Mouse (Mus musculus) midbrain, embryonic 10.5 days (tissue): ENCODE data around the gene Pfkp. TPM values are rescaled to one million over a fixed set of nuclear protein-coding genes. Genes with fewer than 3 reads are reported as not detected.

Experiments used
- DNase-seq: peaks from one replicate; pipeline ENCODE4 v3.0.0-alpha.2; 2017; ENCODE audit warnings: low spot score
- H3K27ac ChIP-seq: fragments of 300-500 bp; sonication (generic); replicated peaks from 2 replicates; pipeline ENCODE4 v1.5.1; 2016; ENCODE audit warnings: mild to moderate bottlenecking
- H3K27me3 ChIP-seq: fragments of 300-500 bp; sonication (generic); 2 replicates; pipeline ENCODE4 v1.6.1; 2016; ENCODE audit warnings: low read depth, mild to moderate bottlenecking; ENCODE audit not compliant: poor library complexity, severe bottlenecking
- H3K36me3 ChIP-seq: fragments of 300-500 bp; sonication (generic); 2 replicates; pipeline ENCODE4 v1.6.1; 2016; ENCODE audit warnings: mild to moderate bottlenecking, moderate library complexity
- H3K4me1 ChIP-seq: fragments of 300-500 bp; sonication (generic); 2 replicates; pipeline ENCODE4 v1.6.1; 2016
- H3K4me3 ChIP-seq: fragments of 300-500 bp; sonication (generic); 2 replicates; pipeline ENCODE4 v1.5.1; 2016; ENCODE audit warnings: mild to moderate bottlenecking, moderate library complexity
- H3K9me3 ChIP-seq: fragments of 300-500 bp; sonication (generic); replicated peaks from 2 replicates; pipeline ENCODE4 v1.6.1; 2016; ENCODE audit warnings: mild to moderate bottlenecking
- WGBS: fragments of 180-500 bp; shearing (Covaris S2); methylation state at CpG from one replicate; pipeline ENCODE4 v1.1.7; 2016; 5-methylcytosine and 5-hydroxymethylcytosine counted together
- polyA plus RNA-seq: library from polyadenylated mRNA; unstranded; fragments of >200 nt; fragmentation: Nextera tagmentation; extraction: Ambion mirVana; gene quantifications from 2 replicates; pipeline ENCODE4 v1.2.1, GENCODE M21; 2016

Gene Pfkp
- polyA plus RNA-seq, 1 experiment from 2014 or later, result 18.0 TPM

DNA sequence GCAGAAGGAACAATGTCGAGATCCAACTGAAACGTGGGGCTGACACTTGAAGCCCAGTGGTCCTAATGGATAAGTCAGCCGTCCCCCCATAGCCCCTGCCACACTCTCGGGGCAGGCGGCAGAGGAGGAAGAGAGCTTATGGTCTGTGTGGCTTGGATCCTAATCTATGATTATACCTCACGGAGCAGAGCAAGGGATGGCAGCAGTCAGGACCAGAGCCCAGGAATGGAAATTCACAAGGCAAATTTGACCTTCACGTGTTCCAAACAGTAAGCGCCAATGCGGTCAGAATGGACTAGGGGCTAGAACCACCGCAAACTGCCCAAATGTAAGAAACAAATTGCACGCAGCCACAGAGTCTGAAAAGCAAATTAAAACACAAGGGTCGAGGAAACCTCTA, 14.5 kb downstream of the Pfkp start:
- Histone ChIP-seq H3K9me3 (no peaks in the 10 kb centered on the region), H3K36me3 (no peaks in the 10 kb centered on the region), H3K4me1 (peaks cover 13% of the 10 kb centered on the region; the same call in 1 of the 2 replicates), H3K27ac (no peak overlapping the region), H3K27me3 (no peaks in the 10 kb centered on the region), H3K4me3 (no peak overlapping the region)
- WGBS, result 90% methylated on average over 12 of the region's 12 CpGs
- no peak for DNase-seq

DNA sequence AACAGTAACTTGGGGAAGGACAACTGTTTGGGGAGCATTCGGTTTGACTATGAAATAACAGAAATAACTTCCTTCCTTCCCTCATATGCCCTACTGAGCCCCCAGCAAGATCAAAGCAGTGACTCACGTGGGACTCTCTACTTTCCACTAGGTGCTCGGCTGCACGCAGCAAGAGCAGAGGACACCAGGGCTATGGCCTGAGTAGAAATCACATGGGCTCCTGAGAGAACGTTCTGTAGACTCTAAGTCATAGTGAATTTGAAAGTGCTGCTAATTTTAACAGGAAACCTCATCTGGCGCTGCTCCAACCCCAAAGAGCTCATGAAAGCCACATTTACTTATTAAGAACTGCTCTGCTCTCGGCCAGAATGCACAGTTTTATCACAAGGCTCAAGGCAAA, 15.1 kb downstream of the Pfkp start:
- H3K4me3 ChIP-seq, result no peak overlapping the region
- no peak for DNase-seq
- no peak overlapping the region for H3K27ac ChIP-seq
- no peaks in the 10 kb centered on the region for H3K27me3 ChIP-seq
- WGBS, result 82% methylated on average over 7 of the region's 7 CpGs
- H3K4me1 ChIP-seq, result peaks cover 13% of the 10 kb centered on the region; the same call in 1 of the 2 replicates
- no peaks in the 10 kb centered on the region for H3K9me3 ChIP-seq
- no peaks in the 10 kb centered on the region for H3K36me3 ChIP-seq

DNA sequence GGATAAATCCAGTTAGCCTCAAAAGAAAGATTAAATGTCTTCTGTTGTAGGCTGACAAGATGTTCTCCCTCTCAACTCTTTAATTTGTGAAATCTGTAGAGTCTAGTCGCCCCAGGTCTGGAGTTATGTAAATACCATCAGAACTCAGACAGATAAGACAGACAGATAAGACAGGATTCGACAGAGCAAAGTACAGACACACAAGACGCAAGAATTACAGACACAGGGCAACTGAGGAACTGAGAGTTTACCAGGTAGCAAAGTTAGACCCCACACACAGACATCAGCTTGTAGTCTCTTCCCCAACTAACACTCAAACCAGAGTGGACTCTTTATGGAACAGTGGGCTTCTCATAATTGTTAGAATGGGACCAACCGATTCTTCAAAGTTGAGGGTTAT, 15.6 kb downstream of the Pfkp start:
- Histone ChIP-seq H3K27ac (no peak overlapping the region), H3K4me3 (no peak overlapping the region), H3K9me3 (no peaks in the 10 kb centered on the region), H3K4me1 (peaks cover 13% of the 10 kb centered on the region; the same call in 1 of the 2 replicates), H3K36me3 (no peaks in the 10 kb centered on the region), H3K27me3 (no peaks in the 10 kb centered on the region)
- WGBS, result 79% methylated on average over 4 of the region's 4 CpGs
- no peak for DNase-seq

DNA sequence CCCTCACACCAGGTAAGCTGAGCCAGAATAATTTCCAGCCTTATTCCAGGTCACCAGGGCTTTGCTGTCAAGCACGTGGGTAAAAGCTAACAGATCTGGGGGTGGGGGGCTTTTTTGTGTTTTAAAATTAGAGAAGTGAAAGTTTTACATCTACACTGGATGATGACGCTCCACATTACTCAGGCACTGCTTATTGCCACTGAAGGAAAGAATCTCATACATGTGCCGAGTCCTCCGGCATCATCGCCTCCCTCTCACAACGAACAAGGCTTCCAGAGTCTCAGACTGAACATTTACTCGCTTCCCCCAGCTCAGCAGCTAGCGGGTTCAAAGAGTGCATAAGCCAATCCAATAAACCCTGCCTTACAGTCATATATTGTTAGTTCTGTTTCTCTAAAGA, 16.1 kb downstream of the Pfkp start:
- H3K4me3 ChIP-seq, result no peak overlapping the region
- 73% methylated on average over 8 of the region's 8 CpGs for WGBS
- no peaks in the 10 kb centered on the region for H3K27me3 ChIP-seq
- no peaks in the 10 kb centered on the region for H3K36me3 ChIP-seq
- no peaks in the 10 kb centered on the region for H3K9me3 ChIP-seq
- H3K27ac ChIP-seq, result no peak overlapping the region
- DNase-seq, result no peak
- peaks cover 13% of the 10 kb centered on the region; the same call in 1 of the 2 replicates for H3K4me1 ChIP-seq

DNA sequence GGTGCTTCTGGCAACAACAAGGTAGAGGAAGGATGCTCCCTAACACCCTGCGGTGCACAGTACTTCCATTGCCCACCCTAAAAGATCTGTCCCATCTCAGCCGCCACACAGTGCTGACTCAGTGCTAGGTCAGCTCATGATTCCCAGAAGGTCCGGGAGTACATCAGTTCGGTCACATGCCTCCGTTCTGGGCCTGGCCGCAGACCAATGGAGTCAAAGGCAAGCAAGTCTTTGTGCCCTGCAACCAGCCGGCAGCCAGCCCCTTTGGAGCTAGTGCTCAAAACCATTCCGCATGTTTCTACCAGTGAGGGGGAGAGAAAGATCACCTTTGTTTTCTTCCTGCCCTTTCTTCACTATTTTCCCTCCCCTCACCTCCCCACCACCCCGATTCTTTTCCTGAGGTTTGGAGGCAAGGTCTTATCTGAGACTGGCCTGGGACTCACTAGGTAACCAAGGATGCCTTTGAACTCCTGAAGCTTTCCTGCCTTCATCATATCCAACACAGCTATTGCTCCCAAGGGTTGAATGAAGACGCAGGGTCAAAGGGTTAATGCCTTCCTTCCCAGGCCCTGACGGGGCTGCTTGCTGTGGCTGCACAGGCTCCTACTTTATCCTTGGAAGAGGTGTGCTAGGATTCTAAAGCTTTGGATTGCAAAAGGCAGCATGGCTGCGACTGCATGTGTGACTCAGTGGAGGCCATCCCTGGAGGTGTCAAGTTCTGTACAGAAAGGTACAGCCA, 16.6 kb downstream of the Pfkp start:
- Histone ChIP-seq H3K9me3 (no peaks in the 10 kb centered on the region), H3K27me3 (no peaks in the 10 kb centered on the region), H3K36me3 (no peaks in the 10 kb centered on the region), H3K4me3 (no peak overlapping the region), H3K27ac (no peak overlapping the region), H3K4me1 (peaks cover 13% of the 10 kb centered on the region; the same call in 1 of the 2 replicates)
- WGBS, result 77% methylated on average over 12 of the region's 12 CpGs
- DNase-seq, result no peak

DNA sequence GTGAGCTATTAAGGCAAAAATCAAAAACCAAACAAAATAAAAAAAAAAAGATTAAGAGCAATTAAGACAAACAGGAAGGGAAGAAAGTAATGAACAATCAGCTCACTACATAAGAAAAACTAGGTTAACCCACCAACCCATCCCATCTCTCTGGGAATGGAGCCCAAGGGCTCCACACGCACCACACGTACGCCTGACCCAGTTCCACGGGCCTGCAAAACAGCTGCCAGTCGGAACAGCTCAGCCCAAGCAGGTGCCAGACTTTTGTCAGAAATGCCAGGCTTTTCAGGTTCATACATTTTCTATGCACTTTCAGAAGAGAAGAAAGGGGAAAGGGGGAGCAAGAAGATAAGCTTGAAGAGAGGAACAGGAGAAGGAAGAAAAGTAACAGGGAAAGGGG, 17.9 kb downstream of the Pfkp start:
- no peak for DNase-seq
- no peak overlapping the region for H3K27ac ChIP-seq
- no peaks in the 10 kb centered on the region for H3K9me3 ChIP-seq
- H3K36me3 ChIP-seq, result no peaks in the 10 kb centered on the region
- no peaks in the 10 kb centered on the region for H3K27me3 ChIP-seq
- H3K4me3 ChIP-seq, result no peak overlapping the region
- H3K4me1 ChIP-seq, result peaks cover 13% of the 10 kb centered on the region; the same call in 1 of the 2 replicates
- 96% methylated on average over 5 of the region's 5 CpGs for WGBS

DNA sequence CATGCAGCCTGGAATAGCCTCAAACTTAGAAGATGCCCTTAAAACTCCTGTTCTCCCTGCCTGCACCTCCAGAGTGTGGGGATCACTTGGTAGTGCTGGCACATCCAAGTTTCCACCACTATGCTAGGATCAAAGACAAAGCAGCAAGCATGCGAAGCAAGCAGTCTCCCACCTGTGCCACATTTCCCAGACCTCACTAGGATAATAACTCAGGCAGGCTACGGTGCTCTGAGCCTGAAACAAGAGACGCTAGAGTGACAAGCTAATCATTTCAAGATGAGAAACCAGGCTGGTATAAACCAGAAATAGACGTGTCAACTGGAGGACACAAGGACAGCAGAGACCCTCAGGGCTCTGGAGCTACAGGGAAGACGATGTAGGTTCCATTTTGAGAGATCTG, 18.6 kb downstream of the Pfkp start:
- Histone ChIP-seq H3K4me3 (no peak overlapping the region), H3K36me3 (no peaks in the 10 kb centered on the region), H3K27ac (no peak overlapping the region), H3K9me3 (no peaks in the 10 kb centered on the region), H3K27me3 (no peaks in the 10 kb centered on the region), H3K4me1 (peaks cover 10% of the 10 kb centered on the region; the same call in 1 of the 2 replicates)
- no peak for DNase-seq
- WGBS, result 81% methylated on average over 5 of the region's 5 CpGs

DNA sequence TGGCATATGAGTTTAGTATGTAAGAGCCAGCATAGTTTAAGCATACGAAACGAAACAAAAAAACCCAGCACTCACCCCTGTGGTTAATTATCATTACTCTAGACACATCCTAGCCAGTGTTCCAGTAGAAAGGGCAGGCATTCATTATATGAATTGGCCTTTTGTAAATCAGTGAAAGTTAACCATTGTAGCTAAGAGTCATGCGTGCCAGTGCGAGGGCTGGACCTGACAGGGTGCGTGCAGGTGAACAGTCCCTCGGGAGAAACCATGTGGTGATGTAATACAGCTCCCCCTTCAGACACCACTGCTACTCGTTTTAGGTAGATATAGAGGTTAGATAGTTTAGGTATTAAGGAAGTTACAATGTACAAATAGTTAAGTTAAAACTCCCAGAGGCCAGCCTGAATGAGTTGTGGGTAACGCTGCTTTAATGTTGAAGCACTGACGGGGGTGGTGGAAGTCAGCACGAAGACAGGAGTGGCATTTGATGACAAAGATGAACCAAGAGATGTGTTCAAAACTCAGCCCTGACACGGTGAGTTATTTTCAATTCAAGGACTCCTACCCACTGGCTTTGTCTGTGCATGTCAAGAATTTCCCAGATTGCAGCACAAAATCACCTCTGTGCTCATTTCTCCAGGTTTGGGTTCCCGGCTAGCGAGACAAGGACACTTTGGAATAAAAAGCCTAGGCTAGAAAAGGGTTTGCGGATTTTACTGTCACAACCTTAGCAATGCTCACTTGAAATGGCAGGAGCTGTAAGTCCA, 19.4 kb downstream of the Pfkp start:
- Histone ChIP-seq H3K27ac (no peak overlapping the region), H3K4me1 (peaks cover 8% of the 10 kb centered on the region; the same call in 1 of the 2 replicates), H3K9me3 (no peaks in the 10 kb centered on the region), H3K36me3 (no peaks in the 10 kb centered on the region), H3K27me3 (no peaks in the 10 kb centered on the region), H3K4me3 (no peak overlapping the region)
- WGBS, result 89% methylated on average over 14 of the region's 14 CpGs
- DNase-seq, result no peak

DNA sequence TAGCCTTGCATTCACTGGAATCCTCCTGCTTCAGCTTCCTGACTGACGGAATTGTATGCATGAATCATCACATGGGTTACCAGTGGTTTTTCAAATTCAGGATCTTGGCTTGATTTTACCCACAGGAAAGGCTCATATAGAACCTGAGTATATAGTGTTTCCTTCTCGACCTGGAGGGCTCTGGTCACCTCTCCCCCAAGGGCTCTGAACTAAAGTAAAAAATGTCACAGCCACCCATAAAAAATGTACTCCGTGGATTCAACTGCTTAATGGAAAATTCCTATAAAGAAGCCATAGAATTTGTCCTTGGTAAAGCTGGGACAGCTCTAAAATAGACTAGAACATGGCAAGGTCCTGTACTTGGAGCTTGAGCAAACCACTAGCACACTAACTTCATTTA, 20.3 kb downstream of the Pfkp start:
- no peak overlapping the region for H3K4me3 ChIP-seq
- H3K27me3 ChIP-seq, result no peaks in the 10 kb centered on the region
- H3K4me1 ChIP-seq, result peaks cover 8% of the 10 kb centered on the region; the same call in 1 of the 2 replicates
- 88% methylated on average over 3 of the region's 3 CpGs for WGBS
- no peaks in the 10 kb centered on the region for H3K9me3 ChIP-seq
- no peak for DNase-seq
- no peaks in the 10 kb centered on the region for H3K36me3 ChIP-seq
- H3K27ac ChIP-seq, result no peak overlapping the region

DNA sequence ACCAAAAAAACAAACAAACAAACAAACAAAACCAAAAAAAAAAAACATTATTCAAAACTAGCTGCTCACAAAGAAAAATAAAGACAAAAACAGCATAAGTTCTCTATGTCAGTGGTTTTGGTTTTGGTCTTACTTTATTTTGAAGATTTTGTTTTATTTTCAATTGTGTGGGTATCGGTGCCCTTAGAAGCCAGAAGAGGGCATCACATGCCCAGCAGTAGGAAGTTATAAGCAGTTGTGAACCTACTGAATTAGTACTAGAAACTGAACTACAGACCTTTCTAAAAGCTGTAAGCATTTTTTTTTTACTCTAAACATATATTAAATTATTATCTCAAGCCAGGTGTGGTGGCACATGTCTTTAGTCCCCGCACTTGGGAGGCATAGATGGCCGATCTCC, 21.2 kb downstream of the Pfkp start:
- Histone ChIP-seq H3K27ac (no peak overlapping the region), H3K4me3 (no peak overlapping the region), H3K9me3 (no peaks in the 10 kb centered on the region), H3K4me1 (peaks cover 7% of the 10 kb centered on the region; the same call in 1 of the 2 replicates), H3K27me3 (no peaks in the 10 kb centered on the region), H3K36me3 (no peaks in the 10 kb centered on the region)
- 94% methylated on average over 3 of the region's 3 CpGs for WGBS
- no peak for DNase-seq

DNA sequence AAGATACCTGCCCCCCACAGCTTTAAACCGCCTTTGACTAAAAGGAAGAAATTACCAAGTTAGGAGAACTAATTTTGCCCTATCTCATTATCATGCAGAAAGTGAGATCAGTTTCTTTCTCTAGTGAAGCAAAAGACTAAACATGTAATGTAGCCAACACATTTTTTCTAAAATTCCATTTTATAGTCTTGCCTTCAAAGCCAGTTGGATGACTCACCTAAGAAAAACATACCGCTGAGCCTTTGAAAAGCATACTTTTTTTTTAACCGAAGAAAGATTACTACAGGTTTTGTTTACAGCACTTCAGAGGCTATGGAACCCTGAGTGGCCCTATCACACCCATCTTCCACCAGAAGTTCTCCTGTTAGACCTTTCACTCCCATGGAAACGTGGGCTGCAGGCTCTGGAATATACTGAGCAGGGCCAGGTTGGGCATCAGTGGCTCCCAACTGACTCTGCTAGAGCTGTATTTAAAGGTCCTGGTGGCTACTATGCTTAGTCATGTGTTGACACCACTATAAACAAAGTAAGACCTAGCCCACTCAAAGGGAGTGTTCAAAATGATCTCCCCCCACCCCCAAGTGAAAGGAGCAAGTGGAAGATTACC, 22.0 kb downstream of the Pfkp start:
- Histone ChIP-seq H3K9me3 (no peaks in the 10 kb centered on the region; the same call in 1 of the 2 replicates), H3K4me3 (no peak overlapping the region), H3K27me3 (no peaks in the 10 kb centered on the region), H3K4me1 (0 out of 2 replicates have a peak, but pooled peaks cover under 1% of the 10 kb centered on the region), H3K36me3 (no peaks in the 10 kb centered on the region), H3K27ac (no peak overlapping the region)
- WGBS, result 70% methylated on average over 4 of the region's 4 CpGs
- DNase-seq, result no peak

DNA sequence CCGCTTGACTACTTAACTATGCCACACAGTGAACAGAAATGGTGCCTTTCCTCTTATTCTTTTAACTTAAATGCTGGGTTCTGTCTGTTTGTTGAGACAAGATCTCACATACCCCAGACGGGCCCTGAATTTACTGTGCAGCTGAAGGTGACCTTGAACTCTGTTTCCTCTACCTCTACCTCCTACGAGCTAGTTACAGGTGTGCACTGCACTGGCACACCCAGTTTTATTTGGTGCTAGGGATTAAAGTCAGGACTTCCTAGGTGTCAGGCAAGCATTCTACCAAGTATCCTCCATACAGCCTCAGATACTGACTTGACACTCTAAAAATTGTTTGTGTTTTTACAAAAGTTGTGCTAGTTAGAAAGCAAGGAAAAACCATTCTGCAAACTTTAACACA, 22.6 kb downstream of the Pfkp start:
- Histone ChIP-seq H3K36me3 (no peaks in the 10 kb centered on the region), H3K4me3 (no peak overlapping the region), H3K27me3 (no peaks in the 10 kb centered on the region), H3K27ac (no peak overlapping the region), H3K9me3 (no peaks in the 10 kb centered on the region; the same call in 1 of the 2 replicates), H3K4me1 (no peaks in the 10 kb centered on the region)
- WGBS, result 84% methylated on average over 3 of the region's 3 CpGs
- DNase-seq, result no peak

DNA sequence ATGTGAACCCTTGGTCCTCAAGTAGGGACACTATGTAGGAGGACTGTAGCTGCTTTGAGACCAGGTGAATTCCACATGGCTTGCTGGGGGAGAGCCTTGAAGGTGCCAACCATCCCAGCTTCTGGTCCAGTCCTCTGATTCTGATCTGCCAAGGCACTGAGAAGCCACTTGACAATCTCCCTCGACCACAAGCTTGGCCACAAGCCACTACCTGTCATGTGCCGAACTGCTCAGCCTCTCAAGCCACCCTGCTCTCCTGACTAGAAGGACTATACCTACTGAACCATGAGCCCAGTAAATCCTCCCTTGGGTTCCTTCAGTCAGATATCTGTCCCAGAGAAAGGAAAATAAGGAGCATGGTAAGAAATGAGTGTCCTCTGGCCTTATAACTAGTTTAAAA, 24.0 kb downstream of the Pfkp start:
- H3K27ac ChIP-seq, result no peak overlapping the region
- H3K36me3 ChIP-seq, result no peaks in the 10 kb centered on the region

More for the DNA sequence above, 24.0 kb downstream of the Pfkp start:
- H3K4me3 ChIP-seq, result no peak overlapping the region
- no peaks in the 10 kb centered on the region for H3K27me3 ChIP-seq
- H3K9me3 ChIP-seq, result no peaks in the 10 kb centered on the region; the same call in 1 of the 2 replicates
- WGBS, result 75% methylated on average over 2 of the region's 2 CpGs
- DNase-seq, result no peak
- no peaks in the 10 kb centered on the region for H3K4me1 ChIP-seq
